Mouse (Mus musculus): ENCODE measurements at regions not wholly inside any gene's neighbourhood (a gene's known extent, or its start where the extent isn't known, plus 50 kb on each side); places are given as distances from the start of the nearest gene placed in this dataset.

Small RNA genes in the stretch of these regions (microRNA-seq; reads per million reads assigned to microRNA genes)
- gene Gm22582 (ENCODE audit: borderline number of aligned reads in 2 of 2) (0 reads per million in 2 experiments), gene Mir1251 (ENCODE audit: borderline number of aligned reads in 2 of 2) (0 reads per million in 2 experiments), gene Mir135a-2 (ENCODE audit: borderline number of aligned reads in 2 of 2) (0.67 to 1.4 reads per million in 2 experiments)
